Mouse (Mus musculus) mouse trophoblast stem cell (cell line): ENCODE data around the gene Olfr961.

ENCODE experiments used
- in situ Hi-C, 2 experiments: fragments of 300-500 bp; cut with MseI, MboI; formaldehyde crosslinking; loops; 2 replicates in 1 of 2; 3 replicates in 1 of 2; pipeline ENCODE4 v1.15.1; 2025

Olfr961 gene

DNA sequence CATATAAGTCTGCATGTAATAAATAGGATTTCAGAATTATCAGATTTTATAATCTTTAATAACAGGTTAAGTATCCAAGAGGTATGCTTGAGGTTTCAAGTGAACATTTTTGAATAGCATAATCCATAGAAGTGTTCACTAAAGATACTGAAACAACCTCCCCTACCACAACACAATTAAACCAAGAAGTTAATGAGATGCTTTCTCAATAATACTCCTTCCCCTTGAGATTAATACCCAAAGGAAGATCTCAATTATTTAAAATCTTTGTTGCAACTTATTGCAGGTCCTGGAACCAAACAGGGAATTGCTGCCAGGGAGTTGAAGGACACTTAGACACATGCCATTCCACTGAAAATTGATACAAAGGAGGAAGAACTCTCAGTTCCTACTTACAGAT lies at the start of gene Olfr961:
TSS of gene Olfr961 (plus strand) at position 301 of the 400 bp plus-strand sequence.
- in situ Hi-C loops = no loop called here

- in situ Hi-C loops = no loop called here
Observed at GRCm38 (mm10) chr9:39602536-39603332, 42.2 kb upstream of the Olfr961 start.

DNA sequence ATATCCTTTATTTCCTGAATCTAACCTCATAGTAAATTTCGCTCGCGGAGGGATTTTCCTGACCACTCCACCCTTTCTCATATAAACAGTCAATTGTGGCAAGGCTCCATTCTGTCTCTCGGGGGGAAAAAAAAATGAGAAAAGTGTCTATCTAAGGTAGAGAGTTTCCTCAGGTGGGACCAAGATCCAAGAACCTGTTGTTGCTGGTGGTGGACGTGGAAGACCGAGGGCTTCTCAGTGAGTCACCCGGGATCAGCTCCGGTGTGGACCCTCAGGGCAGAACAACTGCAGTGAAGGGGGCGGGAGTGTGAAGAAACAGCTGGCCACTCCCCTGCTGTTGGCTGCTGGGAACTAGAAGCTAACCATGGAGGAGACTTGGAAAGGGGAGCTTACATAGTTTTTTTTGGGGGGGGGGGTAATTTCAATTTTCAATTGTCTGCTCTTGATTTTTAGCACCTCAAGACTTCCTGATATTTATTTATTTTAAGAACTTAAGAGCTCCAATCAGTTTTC lies 41.5 kb upstream of the Olfr961 start:
- in situ Hi-C loops = no loop called here

- in situ Hi-C loops = no loop called here
Observed at GRCm38 (mm10) chr9:39603999-39604453, 40.9 kb upstream of the Olfr961 start, which contains the start of gene AW551984. AW551984 (minus strand) TSS chr9:39604403.

DNA sequence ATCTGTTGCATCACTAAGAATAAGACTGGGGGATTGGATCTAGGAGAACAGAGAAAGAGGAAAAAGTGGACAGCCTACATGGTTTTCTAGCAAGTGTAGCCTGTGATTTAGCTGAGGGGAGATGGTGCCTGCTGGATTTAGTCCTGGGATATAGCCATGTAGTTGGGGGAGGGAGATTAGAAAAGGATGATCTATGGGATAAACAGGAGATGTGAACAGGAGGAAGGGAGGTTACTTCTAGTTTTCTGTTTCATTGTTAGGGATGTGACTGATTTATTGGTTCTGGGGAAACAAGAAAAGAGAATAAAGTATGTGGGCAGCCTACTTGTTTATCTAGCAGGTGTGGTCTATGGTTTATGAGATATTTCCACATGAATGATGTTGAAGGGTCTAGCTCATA lies 36.4 kb upstream of the Olfr961 start:
- in situ Hi-C loops = no loop called here

GRCm38 (mm10) chr9:39610355-39610754 lies 34.5 kb upstream of the Olfr961 start, which contains the start of gene Olfr148:
Olfr148 (plus strand) TSS chr9:39610655.
- in situ Hi-C loops = no loop called here

DNA sequence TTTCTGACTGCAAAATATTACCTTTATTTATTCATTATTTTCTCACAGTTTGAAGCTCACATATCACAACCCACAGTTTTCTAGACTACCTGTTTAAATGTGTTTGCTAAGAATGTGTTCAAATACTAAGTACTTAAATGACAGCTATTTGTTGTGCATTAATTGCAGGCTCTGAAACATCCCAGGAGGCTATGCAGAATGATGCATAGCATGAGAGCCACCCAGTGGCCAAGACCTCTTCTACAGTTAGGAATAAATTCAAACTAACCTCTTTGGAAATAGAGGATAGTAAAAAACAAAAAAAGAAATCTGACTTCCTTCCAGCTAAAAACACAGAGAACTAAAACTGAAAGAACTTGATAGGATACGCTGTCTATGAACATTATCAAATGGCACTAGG lies 32.9 kb upstream of the Olfr961 start:
- in situ Hi-C loops = no loop called here

- in situ Hi-C loops = no loop called here
Observed at GRCm38 (mm10) chr9:39621073-39621472, 23.8 kb upstream of the Olfr961 start, which contains the start of gene Olfr960. Olfr960 (plus strand) TSS chr9:39621373.

DNA sequence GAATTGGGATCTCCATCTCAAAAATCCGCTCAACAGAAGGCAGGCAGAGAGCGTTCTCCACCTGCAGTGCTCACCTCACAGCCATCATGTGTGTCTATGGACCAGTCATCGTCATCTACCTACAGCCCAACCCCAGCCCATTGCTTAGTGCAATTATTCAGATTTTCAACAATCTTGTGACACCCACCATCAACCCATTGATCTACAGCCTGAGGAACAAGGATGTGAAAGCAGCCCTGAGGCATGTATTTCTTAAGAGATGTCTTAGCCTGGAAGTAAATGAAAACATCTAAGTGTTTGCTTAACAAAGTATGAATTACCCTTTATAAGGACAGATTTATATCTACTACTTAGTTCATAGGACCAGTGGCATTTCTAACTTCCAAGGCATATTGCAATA lies 21.1 kb upstream of the Olfr961 start:
- in situ Hi-C loops = no loop called here

DNA sequence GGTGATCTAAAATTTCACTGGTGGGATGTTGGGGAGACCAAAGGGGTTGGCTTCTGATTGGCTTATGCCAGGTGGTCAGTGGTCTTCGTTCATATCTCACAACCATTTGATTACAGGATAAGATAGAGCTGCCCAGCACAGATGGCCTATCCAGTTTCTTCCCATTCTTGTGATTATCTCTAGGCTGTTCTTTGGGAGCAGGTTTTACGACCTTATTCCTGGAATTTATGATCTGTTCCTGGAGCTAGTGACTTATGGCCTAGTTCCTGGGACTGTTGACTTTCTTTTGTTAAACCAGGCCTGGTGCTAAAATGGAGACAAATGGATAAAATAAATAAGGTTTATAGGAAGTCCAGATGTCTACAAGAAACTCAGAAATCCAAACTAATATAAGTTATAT lies 20.2 kb upstream of the Olfr961 start:
- in situ Hi-C loops = no loop called here

GRCm38 (mm10) chr9:39629069-39629468 lies 15.8 kb upstream of the Olfr961 start:
- in situ Hi-C loops = no loop called here

- in situ Hi-C loops = no loop called here
Observed at GRCm38 (mm10) chr9:39633913-39634594, 10.8 kb upstream of the Olfr961 start.

GRCm38 (mm10) chr9:39647382-39647781 lies 2.5 kb downstream of the Olfr961 start:
- in situ Hi-C loops = no loop called here

DNA sequence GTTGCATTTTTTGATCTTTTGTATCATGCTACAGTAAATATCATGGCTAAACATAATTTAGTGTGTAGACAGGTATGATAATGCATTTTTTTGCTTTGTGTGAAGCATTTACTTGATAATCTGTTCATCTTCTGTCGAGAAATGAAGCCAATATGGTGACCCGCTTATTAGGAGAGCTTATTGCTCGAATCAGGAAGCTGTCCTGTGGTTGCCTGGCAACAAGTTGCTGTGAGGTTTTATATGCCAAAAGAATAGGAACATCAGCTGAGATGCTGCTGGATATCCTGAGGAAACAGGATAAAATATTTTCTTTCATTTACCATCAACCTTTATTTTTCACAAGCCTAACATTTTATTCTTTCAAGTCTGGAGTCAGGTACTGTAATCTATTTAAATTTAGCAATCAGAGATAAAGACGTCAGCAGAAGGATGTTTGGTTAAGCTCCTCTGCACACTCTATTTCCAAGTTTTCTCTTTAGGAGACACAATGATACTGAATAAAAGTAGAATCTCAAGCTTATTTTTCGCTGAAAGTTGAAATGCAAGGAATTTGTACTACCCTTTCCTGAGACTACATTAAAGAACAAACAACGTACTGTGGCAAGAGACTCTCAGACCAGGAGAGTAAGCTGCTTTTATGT lies 10.0 kb downstream of the Olfr961 start:
- in situ Hi-C loops = no loop called here

- in situ Hi-C loops = no loop called here
Observed at GRCm38 (mm10) chr9:39666905-39667304, 22.0 kb downstream of the Olfr961 start, which contains the start of gene Olfr963. Olfr963 (plus strand) TSS chr9:39667205.

DNA sequence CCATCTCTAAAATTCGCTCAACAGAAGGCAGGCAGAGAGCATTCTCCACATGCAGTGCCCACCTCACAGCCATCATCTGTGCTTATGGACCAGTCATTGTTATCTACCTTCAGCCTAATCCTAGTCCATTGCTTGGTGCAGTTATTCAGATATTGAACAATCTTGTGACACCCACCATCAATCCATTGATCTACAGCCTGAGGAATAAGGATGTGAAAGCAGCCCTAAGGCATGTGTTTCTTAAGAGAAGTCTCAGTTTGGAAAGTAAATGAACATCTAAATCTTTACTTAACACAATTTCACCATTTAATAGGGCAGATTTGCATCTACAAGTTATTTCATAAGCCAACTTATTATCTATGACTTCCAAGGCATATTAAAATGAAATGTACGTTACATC lies 24.8 kb downstream of the Olfr961 start:
- in situ Hi-C loops = no loop called here

DNA sequence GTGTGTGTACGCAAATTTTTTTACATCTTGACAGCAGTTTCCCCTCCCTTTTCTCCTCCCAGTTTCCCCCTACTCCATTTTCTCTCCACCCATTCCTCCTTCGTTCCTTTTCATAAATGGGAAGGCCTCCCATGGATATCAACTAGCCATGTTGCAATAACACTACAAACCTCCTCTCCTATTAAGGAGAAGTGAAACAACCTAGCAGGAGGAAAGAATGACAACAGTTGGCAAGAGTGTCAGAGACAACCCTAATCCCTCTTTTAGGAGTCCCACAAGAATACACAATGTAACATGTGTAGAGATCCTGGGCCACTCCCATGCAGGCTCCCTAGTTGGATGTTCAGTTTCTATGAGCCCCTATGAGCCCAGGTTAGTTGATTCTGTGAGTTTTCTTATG lies 29.9 kb downstream of the Olfr961 start:
- in situ Hi-C loops = no loop called here

GRCm38 (mm10) chr9:39678557-39678956 lies 33.7 kb downstream of the Olfr961 start:
- in situ Hi-C loops = no loop called here

- in situ Hi-C loops = no loop called here
Observed at GRCm38 (mm10) chr9:39679280-39679679, 34.4 kb downstream of the Olfr961 start.
